Mouse (Mus musculus) 3T3-L1 (cell line): ENCODE measurements around the gene Klf3.
"Not testable (repeated sequence)": the region's sequence is repeated elsewhere in the genome, so short reads cannot be mapped to it uniquely, and the experiment has no call there.

Experiments used
- DNase-seq: peaks from one replicate; pipeline ENCODE4 v3.0.0-alpha.2; 2015; ENCODE audit warnings: low read depth, low spot score

Klf3 gene

DNA sequence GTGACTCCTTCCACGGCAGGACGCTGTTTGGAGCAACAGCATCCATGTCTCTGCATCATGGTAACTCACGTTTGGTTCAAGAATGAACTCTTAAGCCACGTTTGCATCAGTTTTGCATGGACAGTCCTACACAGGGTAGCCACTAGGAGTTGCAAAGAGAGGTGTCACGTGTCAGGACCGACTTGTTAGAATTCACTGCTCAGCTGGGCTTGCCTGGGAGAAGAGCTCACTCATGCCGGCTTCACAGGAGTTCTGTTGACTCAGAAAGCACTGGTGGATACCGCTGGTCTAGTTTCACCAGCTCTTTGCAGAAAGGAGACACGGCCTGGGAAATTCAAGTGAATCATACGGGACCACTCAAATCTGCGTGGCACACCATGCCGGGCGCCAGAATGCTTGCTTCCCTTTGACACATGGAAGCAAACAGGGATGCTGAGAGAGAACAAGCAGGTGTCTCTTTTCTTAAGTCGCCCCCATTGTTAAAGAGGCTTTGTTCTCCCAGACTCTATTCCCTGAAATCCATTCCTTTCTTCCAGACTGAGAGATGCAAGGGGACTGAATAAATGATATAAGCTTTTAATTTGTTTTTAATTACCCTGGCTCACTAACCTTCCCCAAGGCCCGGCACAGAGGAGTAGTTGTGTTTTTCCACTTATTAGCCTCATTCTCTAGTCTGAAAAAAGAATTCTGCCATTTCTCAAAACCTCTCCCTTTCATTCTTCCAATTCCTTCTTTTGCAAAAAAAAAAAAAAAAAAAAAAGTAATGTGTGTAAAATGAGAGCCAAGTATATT, 74.2 kb downstream of the Klf3 start:
- DNase-seq = peak; percentile 91

DNA sequence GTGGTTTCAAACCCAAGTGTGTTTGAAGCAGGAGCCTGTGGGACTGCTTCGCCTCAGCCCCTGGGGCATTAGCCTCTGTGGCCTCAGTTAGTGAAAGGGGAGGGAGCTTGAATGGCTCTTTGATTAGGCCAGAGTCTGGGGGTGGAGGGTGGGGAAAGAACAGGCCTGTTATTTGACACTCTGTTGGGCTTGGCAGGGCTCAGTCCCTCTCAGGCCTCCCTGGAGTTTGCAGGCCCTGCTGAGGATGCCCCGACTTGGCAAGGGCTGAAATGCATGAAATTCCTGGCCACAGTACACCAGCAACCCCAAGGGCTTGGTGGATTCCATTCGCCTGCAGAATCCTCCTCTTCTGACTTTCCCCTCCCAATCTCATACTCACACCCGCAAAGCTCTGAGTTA, 74.8 kb downstream of the Klf3 start:
- peak; percentile 99 for DNase-seq

DNA sequence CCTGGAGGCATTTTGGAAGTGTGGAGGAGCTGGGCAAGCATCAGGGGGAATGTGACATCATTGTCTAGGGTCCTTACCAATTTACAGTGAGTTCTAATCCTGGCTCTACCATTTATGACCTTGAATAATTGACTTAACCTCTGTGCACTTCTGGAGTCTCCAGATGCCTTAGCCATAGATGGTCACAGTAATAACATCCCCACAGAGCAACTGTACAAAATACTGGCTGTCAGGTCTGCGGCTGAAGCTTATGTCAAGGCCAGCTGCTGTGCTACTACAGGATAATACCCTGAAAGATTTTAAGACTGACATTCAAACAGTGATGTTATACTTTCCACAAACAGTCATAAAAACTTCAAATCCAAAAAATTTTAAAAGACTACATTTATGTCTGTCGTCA, 75.3 kb downstream of the Klf3 start:
- no peak for DNase-seq

DNA sequence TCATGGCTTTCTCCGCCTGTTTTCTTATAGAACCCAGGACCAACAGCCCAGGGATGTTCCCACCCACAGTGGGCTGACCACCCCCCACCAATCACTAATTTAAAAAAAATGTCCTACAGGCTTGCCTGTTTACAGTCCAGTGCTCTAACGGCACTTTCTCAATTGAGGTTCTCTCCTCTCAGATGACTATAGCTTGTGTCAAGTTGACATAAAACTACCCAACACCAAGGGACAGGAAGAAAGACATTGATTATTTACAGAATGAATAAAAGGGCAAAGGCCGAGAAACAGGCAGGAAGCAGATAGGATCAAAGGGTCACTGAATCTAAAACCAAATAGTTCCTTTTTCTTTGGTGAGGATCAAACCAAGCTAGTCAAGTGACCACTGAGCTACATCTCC, 76.1 kb downstream of the Klf3 start:
- DNase-seq = no peak

DNA sequence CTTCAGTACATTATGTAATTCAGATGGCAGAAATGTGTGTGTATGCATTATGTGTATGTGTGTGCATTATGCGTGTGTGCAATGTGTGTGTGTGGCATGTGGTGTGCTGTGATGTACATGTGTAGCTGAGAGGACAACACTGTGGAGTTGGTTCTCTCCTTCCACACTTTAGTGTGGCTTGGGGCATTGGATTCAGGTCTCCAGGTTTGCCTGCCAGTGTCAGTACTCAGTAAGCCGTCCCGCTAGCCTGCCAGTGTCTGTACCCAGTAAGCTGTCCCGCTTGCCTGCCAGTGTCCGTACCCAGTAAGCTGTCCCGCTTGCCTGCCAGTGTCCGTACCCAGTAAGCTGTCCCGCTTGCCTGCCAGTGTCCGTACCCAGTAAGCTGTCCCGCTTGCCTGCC, 78.4 kb downstream of the Klf3 start:
- DNase-seq = not testable (repeated sequence)

DNA sequence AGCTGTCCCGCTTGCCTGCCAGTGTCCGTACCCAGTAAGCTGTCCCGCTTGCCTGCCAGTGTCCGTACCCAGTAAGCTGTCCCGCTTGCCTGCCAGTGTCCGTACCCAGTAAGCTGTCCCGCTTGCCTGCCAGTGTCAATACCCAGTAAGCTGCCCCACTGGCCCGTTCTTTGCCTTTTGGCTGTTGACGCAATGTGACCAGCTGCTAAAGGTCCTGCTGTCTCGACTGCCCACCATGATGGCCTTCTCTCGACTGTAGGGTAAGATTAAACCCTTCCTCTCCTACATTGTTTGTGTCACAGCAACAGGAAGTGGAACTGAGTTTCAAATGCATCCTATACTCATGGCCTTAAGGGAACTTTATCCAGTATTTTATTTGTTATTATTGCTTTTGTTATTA, 78.8 kb downstream of the Klf3 start:
- DNase-seq = not testable (repeated sequence)
